Comparison of ENCODE assay signal across 24 mouse cellular contexts in the genomic region with DNA sequence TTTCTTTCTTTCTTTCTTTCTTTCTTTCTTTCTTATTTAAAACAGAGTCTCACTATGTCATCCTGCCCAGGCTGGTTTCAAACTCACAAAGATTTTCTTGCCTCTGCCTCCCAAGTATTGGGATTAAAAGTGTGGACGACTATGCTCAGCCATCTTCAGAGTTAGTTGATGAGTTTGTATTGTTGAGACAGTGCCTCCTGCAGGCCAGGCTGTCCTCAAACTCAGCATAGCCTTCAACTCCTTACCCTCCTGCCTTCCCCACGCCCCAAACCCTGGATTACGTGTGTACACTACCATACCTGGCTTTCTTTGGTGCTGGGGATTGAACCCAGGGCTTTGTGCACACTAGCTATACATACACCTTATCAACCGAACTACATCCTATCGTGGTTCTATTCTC. TPM values are rescaled to one million over a fixed set of nuclear protein-coding genes. Genes with fewer than 3 reads are reported as not detected.
DNase-seq lines count a peak whose midpoint lies in the region; ATAC-seq and TF ChIP-seq lines count a peak whose summit lies in the region.
"Had no signal": no experiment of that assay in that cellular context is flagged by ENCODE, and none has a peak within 500 bp of the region (broad histone marks: within the 10 kb centered on the region; RNA-seq: fewer than 3 reads in every experiment).

No protein-coding gene starts in this region.

- H3K27ac ChIP-seq in lung, postnatal 0 days (ENCODE audit: low read length) = no peak overlapping the region
- no peak overlapping the region for H3K27ac ChIP-seq in stomach, postnatal 0 days (replicated peaks)
- H3K27ac ChIP-seq: gastrocnemius, adult 2 months; limb, embryonic 13.5 days; lung, embryonic 15.5 days had no signal

- DNase-seq in lung, postnatal 0 days (ENCODE audit: low spot score) = no peak
- no peak for DNase-seq in lung, postnatal 25 days (ENCODE audit: low spot score)
- DNase-seq in ES-CJ7 (ENCODE audit: low read depth, low spot score) = peak; percentile 71
- DNase-seq in induced T-regulatory cell, adult 2 months (ENCODE audit: low read depth) = peak; percentile 72
- no peak for DNase-seq in stomach, postnatal 0 days (ENCODE audit: low spot score)
- no peak for DNase-seq in kidney, adult 8-10 months
- no peak for DNase-seq in gastrocnemius, postnatal 10 days
- DNase-seq in left cerebral cortex, postnatal 36 days (ENCODE audit: low spot score in 2 of 2) = no peak
- DNase-seq: cerebellum, postnatal 36 days; forebrain, postnatal 0 days; gastrocnemius, adult 2 months; heart, adult 18-20 months; heart, postnatal 4 days; kidney, adult 11 months; kidney, postnatal 36 days; layer of hippocampus, adult 9-11 months; right cerebral cortex, postnatal 25 days had no signal

- no peaks in the 10 kb centered on the region for H3K9me3 ChIP-seq in lung, postnatal 0 days (ENCODE audit: low read length)
- no peaks in the 10 kb centered on the region for H3K9me3 ChIP-seq in stomach, postnatal 0 days (ENCODE audit: control insufficient read depth, low read length)
- H3K9me3 ChIP-seq: limb, embryonic 13.5 days; lung, embryonic 15.5 days had no signal

- TF ChIP-seq CTCF in lung, postnatal 0 days (IDR thresholded peaks at IDR 0.05) = peak; percentile 37
- TF ChIP-seq CTCF in stomach, postnatal 0 days (IDR thresholded peaks at IDR 0.05; ENCODE audit: low read depth) = peak; percentile 31

- TF ChIP-seq EP300 in lung, postnatal 0 days (IDR thresholded peaks at IDR 0.05) = no peak
- no peak for TF ChIP-seq EP300 in stomach, postnatal 0 days (optimal IDR thresholded peaks at IDR 0.05)

- no peak overlapping the region for H3K4me3 ChIP-seq in lung, postnatal 0 days (ENCODE audit: low read depth, low read length)
- no peak overlapping the region for H3K4me3 ChIP-seq in stomach, postnatal 0 days (ENCODE audit: low read depth, low read length)
- H3K4me3 ChIP-seq: gastrocnemius, adult 2 months; limb, embryonic 13.5 days; lung, embryonic 15.5 days had no signal

- no peak overlapping the region for H3K4me2 ChIP-seq in lung, postnatal 0 days (replicated peaks; ENCODE audit: low read depth, low read length)
- no peak overlapping the region for H3K4me2 ChIP-seq in stomach, postnatal 0 days (replicated peaks; ENCODE audit: low read depth)
- H3K4me2 ChIP-seq: limb, embryonic 13.5 days; lung, embryonic 15.5 days had no signal

- intact Hi-C loops in left cerebral cortex, postnatal 36 days (cut with DNase I) = no loop called here

- H3K36me3 ChIP-seq in lung, postnatal 0 days (ENCODE audit: insufficient read depth, low read length) = peaks cover 9% of the 10 kb centered on the region; the same call in 1 of the 2 replicates
- H3K36me3 ChIP-seq in stomach, postnatal 0 days (ENCODE audit: control insufficient read depth, insufficient read depth, low read length) = peaks cover 6% of the 10 kb centered on the region

- H3K27me3 ChIP-seq in lung, postnatal 0 days (replicated peaks; ENCODE audit: insufficient read depth, low read length) = no peaks in the 10 kb centered on the region
- H3K27me3 ChIP-seq in stomach, postnatal 0 days (ENCODE audit: control insufficient read depth, insufficient read depth, low read length) = no peaks in the 10 kb centered on the region
- H3K27me3 ChIP-seq: limb, embryonic 13.5 days; lung, embryonic 15.5 days had no signal

- WGBS in lung, postnatal 0 days = 76% methylated on average over 5 of the region's 5 CpGs
- WGBS in stomach, postnatal 0 days = 80% methylated on average over 5 of the region's 5 CpGs

- no peaks in the 10 kb centered on the region for H3K4me1 ChIP-seq in lung, postnatal 0 days (ENCODE audit: insufficient read depth, low read depth, low read length)
- no peaks in the 10 kb centered on the region for H3K4me1 ChIP-seq in stomach, postnatal 0 days (replicated peaks; ENCODE audit: control insufficient read depth, insufficient read depth)
- H3K4me1 ChIP-seq: limb, embryonic 13.5 days; lung, embryonic 15.5 days had no signal

- no peak for ATAC-seq in lung, postnatal 0 days
- no peak for ATAC-seq in stomach, postnatal 0 days (ENCODE audit: low FRiP score, low TSS enrichment)
- ATAC-seq: forebrain, postnatal 0 days; hindbrain, embryonic 16.5 days had no signal

- H3K9ac ChIP-seq in lung, postnatal 0 days (replicated peaks; ENCODE audit: low read depth) = no peak overlapping the region
- H3K9ac ChIP-seq in stomach, postnatal 0 days (ENCODE audit: low read length) = no peak overlapping the region
- H3K9ac ChIP-seq: forebrain, postnatal 0 days; limb, embryonic 13.5 days; lung, embryonic 15.5 days had no signal

RNA-seq across cellular contexts. Expression of a gene that starts 3.1 kb away (rescaled TPM):
- not detected in 2 replicates for polyA plus RNA-seq in lung, postnatal 0 days (2015; fragmentation: Nextera tagmentation; extraction: Ambion mirVana)
- 0.02 TPM in 1 of 2 replicates, not detected in the other for polyA plus RNA-seq in stomach, postnatal 0 days (2015; fragmentation: Nextera tagmentation; extraction: Ambion mirVana)
- not detected for total RNA-seq in gastrocnemius, postnatal 10 days (2021)
- total RNA-seq in left cerebral cortex, postnatal 36 days (2021) = not detected
- total RNA-seq: adrenal gland, adult 18-20 months; gastrocnemius, adult 2 months had no signal
- polyA plus RNA-seq: embryonic facial prominence, embryonic 11.5 days; forebrain, postnatal 0 days; heart, embryonic 14.5 days; hindbrain, embryonic 16.5 days; limb, embryonic 13.5 days; lung, embryonic 15.5 days; neural tube, embryonic 14.5 days had no signal

RNA-seq across cellular contexts. Expression of a gene that starts 7.4 kb away (rescaled TPM):
- 0.08 and 0.10 TPM in 2 replicates for polyA plus RNA-seq in lung, postnatal 0 days (2015; fragmentation: Nextera tagmentation; extraction: Ambion mirVana)
- polyA plus RNA-seq in stomach, postnatal 0 days (2015; fragmentation: Nextera tagmentation; extraction: Ambion mirVana) = 0.05 TPM in 1 of 2 replicates, not detected in the other
- total RNA-seq in gastrocnemius, postnatal 10 days (2021) = not detected
- not detected for total RNA-seq in left cerebral cortex, postnatal 36 days (2021)
- total RNA-seq: forebrain, postnatal 0 days; gastrocnemius, adult 2 months had no signal
- polyA plus RNA-seq: embryonic facial prominence, embryonic 11.5 days; heart, embryonic 14.5 days had no signal

RNA-seq across cellular contexts. Expression of a gene that starts 10.8 kb away (rescaled TPM):
- 78.5 and 82.1 TPM in 2 replicates for polyA plus RNA-seq in lung, postnatal 0 days (2015; fragmentation: Nextera tagmentation; extraction: Ambion mirVana)
- polyA plus RNA-seq in stomach, postnatal 0 days (2015; fragmentation: Nextera tagmentation; extraction: Ambion mirVana) = 47.0 and 48.0 TPM in 2 replicates
- 10 to 100 TPM; 46.5 to 47.1 TPM for total RNA-seq in gastrocnemius, postnatal 10 days (2021)
- total RNA-seq in left cerebral cortex, postnatal 36 days (2021) = 100 to 1,000 TPM; 106 to 133 TPM

RNA-seq across cellular contexts. Expression of a gene that starts 12.0 kb away (rescaled TPM):
- 183 and 192 TPM in 2 replicates for polyA plus RNA-seq in lung, postnatal 0 days (2015; fragmentation: Nextera tagmentation; extraction: Ambion mirVana)
- 127 and 133 TPM in 2 replicates for polyA plus RNA-seq in stomach, postnatal 0 days (2015; fragmentation: Nextera tagmentation; extraction: Ambion mirVana)
- total RNA-seq in gastrocnemius, postnatal 10 days (2021) = 10 to 100 TPM; 41.1 to 48.6 TPM
- total RNA-seq in left cerebral cortex, postnatal 36 days (2021) = 10 to 100 TPM; 75.7 to 81.1 TPM

RNA-seq across cellular contexts. Expression of a gene that starts 16.9 kb away (rescaled TPM):
- polyA plus RNA-seq in lung, postnatal 0 days (2015; fragmentation: Nextera tagmentation; extraction: Ambion mirVana) = 3.4 and 3.7 TPM in 2 replicates
- polyA plus RNA-seq in stomach, postnatal 0 days (2015; fragmentation: Nextera tagmentation; extraction: Ambion mirVana) = 1.1 and 1.3 TPM in 2 replicates
- 1 to 10 TPM in 1 of 2 experiments, under 1 TPM in 1; 0.49 to 2.0 TPM for total RNA-seq in gastrocnemius, postnatal 10 days (2021)
- total RNA-seq in left cerebral cortex, postnatal 36 days (2021) = 1 to 10 TPM; 1.3 to 1.8 TPM

Comparison
In these comparisons a context has a peak if more than half of its experiments do, and no peak if none do; other contexts are left out.
1. DNase-seq: peak in ES-CJ7 (single experiment) and induced T-regulatory cell, adult 2 months (single experiment); none in lung, postnatal 0 days (single experiment), lung, postnatal 25 days (single experiment), stomach, postnatal 0 days (single experiment), kidney, adult 8-10 months (0 of 2), gastrocnemius, postnatal 10 days (single experiment) and left cerebral cortex, postnatal 36 days (0 of 2).